Mouse (Mus musculus): ENCODE results near the gene Hist1h4c.

- no peak for TF ChIP-seq CTCF (IDR thresholded peaks at IDR 0.05; ENCODE audit: borderline replicate concordance, extremely low read depth, insufficient read depth, insufficient read length)
- peak; percentile 83; the same call in 1 of the 2 replicates for TF ChIP-seq POLR2A (IDR thresholded peaks at IDR 0.05; ENCODE audit: borderline replicate concordance, extremely low read depth, insufficient read depth, insufficient read length, poor library complexity, severe bottlenecking)
These were observed 40.4 kb upstream of the Hist1h4c start, which contains the start of gene Hist1h1c for GRCm38 (mm10) chr13:23738677-23739068.

Data from brain, embryonic 14.5 days (tissue).